Mouse (Mus musculus) heart, embryonic 11.5 days (tissue): ENCODE data around the gene Morc1. TPM values are rescaled to one million over a fixed set of nuclear protein-coding genes. Genes with fewer than 3 reads are reported as not detected.

Experiments used
- ATAC-seq: fragments of 200-750 bp; cut with Nextera tagmentation; replicated peaks from 2 replicates; pipeline ENCODE4 v1.8.0; 2017; ENCODE audit warnings: moderate library complexity; ENCODE audit not compliant: insufficient number of reproducible peaks, low FRiP score, low TSS enrichment
- H3K27ac ChIP-seq: fragments of 300-500 bp; sonication (generic); 2 replicates; pipeline ENCODE4 v1.5.1; 2014; ENCODE audit warnings: mild to moderate bottlenecking, low read depth, low read length
- H3K27me3 ChIP-seq: fragments of 300-500 bp; sonication (generic); 2 replicates; pipeline ENCODE4 v1.6.1; 2014; ENCODE audit warnings: mild to moderate bottlenecking, low read length, mixed read lengths; ENCODE audit not compliant: control insufficient read depth, insufficient read depth
- H3K36me3 ChIP-seq: fragments of 300-500 bp; sonication (generic); 2 replicates; pipeline ENCODE4 v1.6.1; 2014; ENCODE audit warnings: mild to moderate bottlenecking, low read length, moderate library complexity, mixed read lengths; ENCODE audit not compliant: control insufficient read depth, insufficient read depth
- H3K4me1 ChIP-seq: fragments of 300-500 bp; sonication (generic); 2 replicates; pipeline ENCODE4 v1.6.1; 2014; ENCODE audit warnings: low read length; ENCODE audit not compliant: control insufficient read depth, insufficient read depth
- H3K4me2 ChIP-seq: fragments of 300-500 bp; sonication (generic); 2 replicates; pipeline ENCODE4 v1.6.1; 2014; ENCODE audit warnings: mild to moderate bottlenecking, moderate library complexity
- H3K4me3 ChIP-seq: fragments of 300-500 bp; sonication (generic); 2 replicates; pipeline ENCODE4 v1.5.1; 2014; ENCODE audit warnings: low read depth, low read length
- H3K9ac ChIP-seq: fragments of 300-500 bp; sonication (generic); 2 replicates; pipeline ENCODE4 v1.6.1; 2014; ENCODE audit warnings: mild to moderate bottlenecking, low read depth, low read length, moderate library complexity
- H3K9me3 ChIP-seq: fragments of 300-500 bp; sonication (generic); replicated peaks from 2 replicates; pipeline ENCODE4 v1.6.1; 2016; ENCODE audit warnings: low read length; ENCODE audit not compliant: control insufficient read depth
- WGBS: fragments of 180-500 bp; shearing (Covaris S2); extraction: QIAGEN DNeasy Blood & Tissue Kit; methylation state at CpG from one replicate; pipeline ENCODE4 v1.1.7; 2014; ENCODE audit not compliant: insufficient replicate concordance; 5-methylcytosine and 5-hydroxymethylcytosine counted together
- polyA plus RNA-seq: library from polyadenylated mRNA; unstranded; fragments of >200 nt; fragmentation: Nextera tagmentation; extraction: Ambion mirVana; gene quantifications from 2 replicates; pipeline ENCODE4 v1.2.1, GENCODE M21; 2014

Morc1 gene
- polyA plus RNA-seq, 1 experiment from 2014 or later: 0.16 TPM

DNA sequence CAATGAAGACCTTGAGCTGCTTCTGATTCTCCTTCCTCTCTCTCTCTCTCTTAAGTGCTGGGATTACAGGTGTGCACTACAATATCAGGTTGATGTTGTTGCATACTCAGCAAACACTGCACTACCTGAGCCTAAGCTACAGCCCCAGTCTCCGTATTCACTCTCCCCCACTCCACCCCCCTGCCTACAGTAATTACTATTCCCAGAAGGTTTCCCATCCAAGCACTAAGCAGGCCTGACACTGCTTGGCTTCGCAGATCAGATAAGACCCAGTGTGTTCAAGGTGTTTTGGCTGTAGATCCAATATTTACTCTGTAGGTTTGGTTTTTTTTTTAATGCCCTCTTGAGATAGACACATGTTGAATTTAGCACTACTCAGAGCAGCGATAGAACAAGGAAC, 20.9 kb upstream of the Morc1 start:
- no peak overlapping the region for H3K27ac ChIP-seq
- no peaks in the 10 kb centered on the region for H3K27me3 ChIP-seq
- no peak overlapping the region for H3K9ac ChIP-seq
- no peaks in the 10 kb centered on the region for H3K36me3 ChIP-seq
- ATAC-seq: no peak
- H3K4me2 ChIP-seq: no peak overlapping the region
- H3K4me1 ChIP-seq: no peaks in the 10 kb centered on the region
- WGBS: 69% methylated on average over 3 of the region's 3 CpGs
- no peak overlapping the region for H3K4me3 ChIP-seq
- no peaks in the 10 kb centered on the region for H3K9me3 ChIP-seq

DNA sequence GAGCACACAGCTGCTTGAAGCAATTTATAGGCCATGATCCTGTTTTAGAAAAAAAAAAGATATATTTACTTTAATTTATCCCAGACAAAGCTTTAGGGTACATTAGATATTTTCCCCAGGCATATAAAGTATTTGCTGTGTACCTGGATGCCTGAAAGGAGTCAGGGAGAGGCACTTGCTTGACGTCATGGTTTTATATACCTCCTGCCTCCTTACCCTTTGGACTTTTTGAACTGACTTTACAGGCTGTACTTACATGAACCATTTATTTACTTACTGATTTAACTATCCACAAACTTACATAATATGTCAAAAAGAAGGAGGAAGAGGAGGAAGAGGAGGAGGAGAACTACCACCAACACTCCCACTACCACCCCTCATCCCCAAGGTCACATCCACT, 18.8 kb upstream of the Morc1 start, which contains the start of gene Gm5485:
Gene Gm5485 (minus strand): TSS at position 171 of the 400 bp plus-strand sequence.
- H3K4me2 ChIP-seq: no peak within 1 kb of the TSS
- H3K36me3 ChIP-seq: no peaks in the 10 kb centered on the region
- no peak for ATAC-seq
- no peaks in the 10 kb centered on the region for H3K27me3 ChIP-seq
- WGBS: 82% methylated on average over 1 of the region's 1 CpGs
- H3K4me3 ChIP-seq: no peak within 1 kb of the TSS
- no peaks in the 10 kb centered on the region for H3K4me1 ChIP-seq
- no peaks in the 10 kb centered on the region for H3K9me3 ChIP-seq
- no peak within 1 kb of the TSS for H3K9ac ChIP-seq
- no peak within 1 kb of the TSS for H3K27ac ChIP-seq

DNA sequence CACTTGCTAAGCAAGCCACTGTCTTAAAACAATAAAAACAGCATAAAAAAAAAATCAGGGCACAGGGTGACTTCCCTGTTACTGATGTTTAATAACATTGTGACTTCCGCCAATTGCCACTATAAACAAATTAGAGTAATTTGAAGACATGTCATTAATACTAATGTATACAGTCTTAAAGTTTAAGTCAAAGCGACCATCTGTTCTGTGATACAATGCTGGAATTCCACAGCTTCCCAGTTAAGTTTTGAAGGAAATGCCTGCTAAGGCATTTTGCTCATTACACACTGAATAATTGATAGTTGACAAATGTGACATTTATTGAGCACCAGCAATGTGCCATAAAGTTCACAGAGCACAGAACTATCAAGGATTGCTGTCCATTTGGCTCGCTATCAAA, 12.5 kb upstream of the Morc1 start:
- H3K4me2 ChIP-seq: no peak overlapping the region
- no peaks in the 10 kb centered on the region for H3K4me1 ChIP-seq
- ATAC-seq: no peak
- H3K27me3 ChIP-seq: no peaks in the 10 kb centered on the region
- 73% methylated on average over 3 of the region's 3 CpGs for WGBS
- no peak overlapping the region for H3K27ac ChIP-seq
- H3K9me3 ChIP-seq: no peaks in the 10 kb centered on the region
- no peak overlapping the region for H3K4me3 ChIP-seq
- no peak overlapping the region for H3K9ac ChIP-seq
- no peaks in the 10 kb centered on the region for H3K36me3 ChIP-seq

DNA sequence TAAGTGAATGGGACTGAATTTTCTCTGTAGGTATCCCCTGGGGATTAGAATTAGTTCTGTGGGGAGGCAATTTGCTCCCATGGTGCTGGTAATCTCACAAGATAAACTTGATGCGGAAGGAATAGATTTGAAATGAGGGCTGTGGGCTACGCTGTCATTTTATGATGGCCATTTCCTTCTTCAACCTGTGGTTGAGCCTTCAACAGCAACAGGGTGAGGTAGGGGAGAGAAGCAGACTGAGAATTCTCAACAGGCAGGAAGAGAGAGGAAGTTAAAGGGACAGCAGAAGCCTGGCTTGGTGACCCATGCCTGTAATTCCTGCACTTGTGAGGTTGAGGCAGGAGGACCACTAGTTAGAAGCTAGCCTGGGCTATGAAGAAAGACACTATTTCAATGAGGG, 12.0 kb upstream of the Morc1 start:
- no peaks in the 10 kb centered on the region for H3K4me1 ChIP-seq
- no peaks in the 10 kb centered on the region for H3K9me3 ChIP-seq
- no peak for ATAC-seq
- no peak overlapping the region for H3K4me3 ChIP-seq
- no peak overlapping the region for H3K4me2 ChIP-seq
- WGBS: 78% methylated on average over 2 of the region's 2 CpGs
- no peaks in the 10 kb centered on the region for H3K27me3 ChIP-seq
- H3K36me3 ChIP-seq: no peaks in the 10 kb centered on the region
- no peak overlapping the region for H3K27ac ChIP-seq
- H3K9ac ChIP-seq: no peak overlapping the region

DNA sequence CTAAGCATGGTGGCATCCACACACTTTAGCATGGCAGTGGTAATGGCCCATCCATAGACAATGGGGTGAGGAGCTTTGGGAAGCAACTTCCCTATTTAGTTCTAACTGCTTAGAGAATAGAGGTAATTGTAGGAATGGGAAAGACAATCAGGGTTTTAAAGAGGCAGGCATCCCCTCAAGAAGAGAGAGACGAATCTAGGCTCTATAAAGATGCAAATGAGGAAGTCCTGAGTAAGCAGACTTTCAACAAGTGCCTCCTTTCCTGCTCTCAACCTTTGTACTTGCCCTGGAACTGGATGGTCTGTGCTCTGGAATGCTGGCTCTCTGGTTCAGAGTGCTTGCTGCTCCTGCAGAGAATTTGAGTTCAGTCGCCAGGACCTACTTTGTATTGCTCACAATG, 8.5 kb upstream of the Morc1 start:
- Histone ChIP-seq H3K27me3 (no peaks in the 10 kb centered on the region), H3K9me3 (no peaks in the 10 kb centered on the region), H3K4me3 (no peak overlapping the region), H3K27ac (no peak overlapping the region), H3K9ac (no peak overlapping the region), H3K4me2 (no peak overlapping the region), H3K36me3 (no peaks in the 10 kb centered on the region), H3K4me1 (no peaks in the 10 kb centered on the region)
- no peak for ATAC-seq
- WGBS: 45% methylated on average over 2 of the region's 2 CpGs

DNA sequence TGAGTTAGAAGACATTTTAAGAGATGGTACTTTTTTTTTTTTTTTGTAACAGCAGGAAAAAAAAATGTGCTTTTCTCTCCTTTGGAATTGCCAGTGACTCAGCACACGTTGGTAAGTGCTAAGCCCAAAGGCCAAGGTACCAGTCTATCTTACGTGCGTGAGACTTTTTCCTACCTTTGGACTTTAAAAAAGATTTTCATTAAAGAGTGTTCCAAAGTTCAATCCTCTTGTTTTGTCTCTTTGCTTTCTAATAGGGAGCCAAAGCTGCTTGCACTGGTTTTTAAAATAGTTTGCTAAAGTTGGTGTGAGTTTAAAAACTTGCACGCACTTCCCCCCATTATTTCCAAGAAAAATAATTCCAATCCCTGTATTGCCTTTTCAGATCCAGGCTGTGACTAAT, 7.0 kb upstream of the Morc1 start:
- H3K4me1 ChIP-seq: no peaks in the 10 kb centered on the region
- no peaks in the 10 kb centered on the region for H3K27me3 ChIP-seq
- ATAC-seq: no peak
- H3K4me2 ChIP-seq: no peak overlapping the region
- H3K36me3 ChIP-seq: no peaks in the 10 kb centered on the region
- H3K9me3 ChIP-seq: no peaks in the 10 kb centered on the region
- WGBS: 85% methylated on average over 4 of the region's 4 CpGs
- no peak overlapping the region for H3K27ac ChIP-seq
- no peak overlapping the region for H3K4me3 ChIP-seq
- no peak overlapping the region for H3K9ac ChIP-seq

DNA sequence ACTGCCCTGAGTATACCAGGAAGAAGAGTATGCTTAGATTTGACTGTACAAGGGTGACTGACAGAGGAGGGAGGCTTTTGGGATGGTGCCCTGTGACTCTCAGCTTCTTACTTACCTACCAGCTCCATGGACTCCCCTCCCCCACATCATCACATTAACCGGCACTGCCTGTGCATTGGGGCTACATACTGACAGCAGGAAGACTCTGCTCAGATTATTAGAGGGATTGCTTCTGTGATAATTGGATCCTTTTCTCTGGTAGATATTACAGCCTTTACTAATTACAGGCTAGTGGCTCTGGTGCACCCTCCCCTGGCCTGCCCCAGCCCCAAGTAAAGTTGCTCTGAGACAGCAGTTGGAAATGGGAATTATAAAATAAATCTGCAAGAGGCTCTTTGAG, 1.6 kb upstream of the Morc1 start:
- Histone ChIP-seq H3K27me3 (no peaks in the 10 kb centered on the region), H3K9ac (no peak overlapping the region), H3K9me3 (no peaks in the 10 kb centered on the region), H3K4me1 (no peaks in the 10 kb centered on the region), H3K36me3 (no peaks in the 10 kb centered on the region), H3K4me3 (no peak overlapping the region), H3K27ac (no peak overlapping the region), H3K4me2 (no peak overlapping the region)
- no peak for ATAC-seq
- WGBS: 64% methylated on average over 1 of the region's 1 CpGs

DNA sequence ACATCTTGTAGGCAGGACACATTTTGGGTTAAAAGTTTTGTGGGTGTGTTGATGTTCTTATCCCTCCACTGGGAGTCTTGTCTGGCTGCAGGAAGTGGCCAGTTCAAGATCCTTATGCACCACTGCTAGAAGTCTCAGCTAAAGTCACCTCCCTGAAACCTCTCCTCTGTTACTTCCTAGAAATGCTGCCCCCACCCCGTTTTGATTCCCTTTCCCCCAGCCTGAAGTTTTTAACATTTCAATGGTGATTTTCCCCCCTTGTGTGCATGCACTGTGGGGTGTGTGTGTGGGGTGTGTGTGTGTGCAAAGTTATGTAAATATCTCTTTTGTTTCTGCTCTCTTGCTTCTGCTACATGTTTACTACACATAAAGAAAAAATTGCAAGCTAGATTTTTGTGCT, 4.4 kb downstream of the Morc1 start:
- no peaks in the 10 kb centered on the region for H3K27me3 ChIP-seq
- H3K9me3 ChIP-seq: no peaks in the 10 kb centered on the region
- H3K4me1 ChIP-seq: no peaks in the 10 kb centered on the region
- no peak overlapping the region for H3K9ac ChIP-seq
- H3K27ac ChIP-seq: no peak overlapping the region
- no peak overlapping the region for H3K4me2 ChIP-seq
- 19% methylated on average over 1 of the region's 1 CpGs for WGBS
- no peak for ATAC-seq
- no peak overlapping the region for H3K4me3 ChIP-seq
- H3K36me3 ChIP-seq: no peaks in the 10 kb centered on the region

DNA sequence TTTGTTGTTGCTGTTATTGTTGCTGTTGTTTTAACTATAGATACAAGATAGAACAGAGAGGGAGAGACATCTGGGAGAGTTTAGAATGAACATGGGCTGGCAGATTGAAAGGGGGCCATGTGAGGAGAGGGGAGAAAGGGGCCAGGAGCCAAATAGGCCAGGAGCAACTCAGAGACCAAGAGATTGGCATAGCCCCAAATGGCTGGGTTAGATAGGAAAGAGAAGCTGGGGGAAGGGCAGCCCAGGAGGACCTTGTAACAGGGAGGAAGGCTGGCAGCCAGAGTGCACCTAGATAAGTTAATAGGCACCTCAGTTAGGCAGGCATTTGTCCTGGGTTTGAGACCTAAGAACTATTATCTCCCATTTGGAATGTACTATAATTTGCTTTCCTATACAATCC, 6.4 kb downstream of the Morc1 start:
- no peaks in the 10 kb centered on the region for H3K27me3 ChIP-seq
- no peaks in the 10 kb centered on the region for H3K36me3 ChIP-seq
- H3K27ac ChIP-seq: no peak overlapping the region
- ATAC-seq: no peak
- H3K4me3 ChIP-seq: no peak overlapping the region
- H3K9me3 ChIP-seq: no peaks in the 10 kb centered on the region
- no peaks in the 10 kb centered on the region for H3K4me1 ChIP-seq
- no peak overlapping the region for H3K9ac ChIP-seq
- no peak overlapping the region for H3K4me2 ChIP-seq
